Mouse (Mus musculus): ENCODE data around the gene Elmo1.

Gene Elmo1

DNA sequence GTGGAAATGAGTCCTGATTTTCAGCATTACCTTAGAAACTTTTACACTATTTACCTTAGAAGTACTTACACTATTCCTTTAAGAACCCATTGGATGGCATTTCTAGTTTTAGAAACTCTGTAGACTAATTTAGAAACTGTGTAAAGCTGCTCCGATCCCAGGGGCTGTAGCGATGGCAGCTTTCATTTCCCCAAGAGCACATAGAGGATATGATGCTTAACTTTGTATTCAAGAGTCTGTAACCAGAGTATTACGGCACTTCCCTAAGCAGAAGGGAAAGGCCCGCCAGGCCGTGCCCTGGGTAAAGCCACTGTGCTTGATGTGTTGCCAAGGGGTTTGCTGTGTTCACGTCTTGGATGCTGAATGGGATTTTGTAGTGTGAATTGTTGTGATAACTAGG, 222.9 kb downstream of the Elmo1 start:
- DNase-seq (ENCODE audit: low read depth, low spot score) = no peak

DNA sequence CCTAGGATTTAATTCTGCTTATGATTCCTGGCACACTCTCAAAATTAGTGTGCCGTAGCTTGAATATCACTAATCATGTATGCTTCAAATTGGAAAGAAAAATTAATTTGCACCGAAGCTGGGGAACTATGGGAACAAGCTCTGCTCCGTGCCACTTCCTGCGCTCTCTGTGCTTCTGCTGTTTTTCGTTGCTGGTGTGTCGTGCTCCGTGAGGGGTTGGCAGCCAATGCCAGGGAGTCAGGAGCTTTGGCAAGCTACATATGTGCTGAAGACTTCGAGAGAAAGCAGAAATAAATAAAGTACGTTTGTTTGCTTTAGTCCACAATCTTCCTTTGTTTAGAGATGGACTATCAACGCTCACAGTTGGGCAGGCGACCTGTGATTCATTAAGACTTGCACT, 225.7 kb downstream of the Elmo1 start:
- no peak for DNase-seq (ENCODE audit: low read depth, low spot score)

DNA sequence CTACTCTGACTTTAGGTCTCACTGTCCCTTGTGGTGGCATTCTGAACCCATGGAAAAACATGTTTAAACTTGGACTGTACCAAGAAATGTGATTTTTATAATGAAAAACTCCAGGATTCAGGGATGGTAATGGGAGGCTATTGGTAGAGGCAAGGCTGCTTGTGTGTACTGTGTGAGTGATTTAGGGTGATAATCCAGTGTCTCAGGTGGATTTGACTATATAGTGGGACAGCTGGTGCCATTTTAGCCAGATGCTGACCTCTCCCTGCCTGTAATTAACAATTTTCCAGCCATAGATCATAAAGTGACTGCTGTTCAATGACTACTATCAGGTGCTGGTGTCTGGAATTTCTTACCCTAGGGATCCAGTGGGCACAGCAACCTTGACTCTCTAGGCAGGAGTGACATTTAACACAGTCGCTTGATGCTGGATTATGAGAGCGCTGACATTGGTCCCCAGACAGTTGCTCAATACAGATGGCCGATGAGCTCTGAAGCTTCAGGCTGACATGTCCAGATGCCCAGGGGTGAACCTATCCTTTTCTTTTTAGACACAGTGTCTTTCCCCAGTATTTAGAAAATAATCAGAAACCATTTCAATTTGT, 228.3 kb downstream of the Elmo1 start:
- no peak for DNase-seq (ENCODE audit: low read depth, low spot score)

DNA sequence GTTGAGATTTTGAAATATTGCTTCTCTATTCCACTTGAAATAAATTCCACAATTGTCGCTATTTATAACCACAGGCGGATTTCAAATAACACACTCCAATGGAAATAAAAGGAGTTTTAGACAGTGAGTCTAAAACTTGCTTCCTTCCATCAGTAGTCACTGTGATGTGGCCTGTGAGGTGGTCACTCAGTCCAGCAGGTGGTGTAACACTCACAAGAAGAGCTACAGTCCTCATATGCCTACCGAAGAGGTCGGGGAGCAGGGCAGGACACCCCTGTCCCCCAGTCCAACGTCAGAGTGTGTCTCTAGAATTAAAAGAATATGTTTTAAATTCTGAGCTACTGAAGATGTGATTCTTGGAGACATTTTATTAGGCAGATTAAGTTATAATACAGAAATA, 229.8 kb downstream of the Elmo1 start:
- DNase-seq (ENCODE audit: low read depth, low spot score) = no peak

DNA sequence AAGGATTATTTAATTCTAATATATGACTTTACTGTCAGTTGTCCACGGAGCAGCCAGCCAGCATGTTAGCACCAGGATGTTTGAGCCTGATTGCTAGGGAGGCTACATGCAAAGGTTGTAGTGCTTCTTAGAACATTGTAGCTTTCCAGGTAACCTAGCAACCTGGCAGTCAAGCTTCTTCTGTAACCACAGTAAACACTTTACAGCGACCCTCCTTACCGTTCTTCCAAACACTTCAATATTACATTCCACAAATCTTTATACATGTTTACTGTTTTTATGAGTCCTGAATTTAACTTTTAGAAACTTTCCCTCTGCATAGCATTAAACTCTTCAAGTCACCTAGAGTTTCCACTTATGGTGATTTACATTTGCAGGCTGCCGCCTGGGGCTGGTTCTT, 233.1 kb downstream of the Elmo1 start:
- no peak for DNase-seq (ENCODE audit: low read depth, low spot score)

DNA sequence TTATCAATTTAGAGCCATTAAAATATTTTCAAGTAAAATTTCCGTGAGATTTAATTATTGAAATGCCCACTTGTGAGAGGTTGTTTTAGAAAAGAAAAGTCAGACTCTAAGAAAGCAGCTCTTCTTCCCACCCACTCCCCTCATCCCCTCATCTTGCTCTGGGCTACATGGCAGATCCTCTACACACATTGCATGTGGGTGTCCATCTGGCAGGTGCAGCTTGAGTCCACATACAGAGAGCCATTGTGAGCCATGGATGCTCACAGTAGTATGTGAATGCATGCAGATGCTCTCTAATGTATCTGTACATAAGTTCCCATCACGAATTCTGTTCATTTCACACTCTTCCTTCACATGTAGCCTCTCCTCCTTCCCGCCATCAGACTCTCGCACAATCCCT, 236.7 kb downstream of the Elmo1 start:
- no peak for DNase-seq (ENCODE audit: low read depth, low spot score)

DNA sequence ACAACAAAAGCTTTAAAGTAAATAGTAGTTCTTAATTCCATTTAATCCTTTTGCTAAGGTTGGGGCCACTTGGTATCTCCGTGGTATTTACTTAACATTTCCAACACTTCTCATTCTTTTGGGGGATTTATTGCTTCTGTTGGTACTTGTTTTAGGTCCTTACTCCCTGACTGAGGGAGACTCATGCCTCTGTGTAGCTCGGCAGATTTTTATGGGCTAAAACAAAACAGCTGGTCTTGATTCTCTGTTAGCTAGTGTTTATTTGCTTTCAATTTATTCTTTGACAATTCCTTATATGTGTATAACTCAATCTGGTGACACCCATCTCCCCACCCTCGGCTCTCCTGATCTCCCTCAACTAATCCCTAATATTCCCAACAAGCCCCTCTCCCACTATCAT, 237.6 kb downstream of the Elmo1 start:
- no peak for DNase-seq (ENCODE audit: low read depth, low spot score)

DNA sequence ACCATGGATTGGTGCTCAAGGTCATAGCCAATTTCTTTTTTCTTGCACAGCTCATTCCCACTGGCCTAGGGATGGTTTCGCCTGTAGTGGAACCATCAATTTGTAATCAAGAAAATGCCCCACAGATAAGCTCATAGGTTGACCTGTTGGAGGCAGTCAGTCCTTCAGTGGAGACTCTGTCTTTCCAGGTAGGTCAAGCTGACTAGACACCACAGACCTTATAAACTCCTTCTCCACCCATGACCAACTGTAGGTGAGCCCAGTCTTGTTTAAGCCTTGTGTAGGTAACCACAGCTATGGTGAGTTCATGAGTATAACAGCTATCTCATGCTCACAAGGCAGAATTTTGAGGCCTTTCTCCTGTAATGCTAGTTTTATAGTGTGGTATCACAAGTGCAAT, 238.3 kb downstream of the Elmo1 start:
- DNase-seq (ENCODE audit: low read depth, low spot score) = no peak

DNA sequence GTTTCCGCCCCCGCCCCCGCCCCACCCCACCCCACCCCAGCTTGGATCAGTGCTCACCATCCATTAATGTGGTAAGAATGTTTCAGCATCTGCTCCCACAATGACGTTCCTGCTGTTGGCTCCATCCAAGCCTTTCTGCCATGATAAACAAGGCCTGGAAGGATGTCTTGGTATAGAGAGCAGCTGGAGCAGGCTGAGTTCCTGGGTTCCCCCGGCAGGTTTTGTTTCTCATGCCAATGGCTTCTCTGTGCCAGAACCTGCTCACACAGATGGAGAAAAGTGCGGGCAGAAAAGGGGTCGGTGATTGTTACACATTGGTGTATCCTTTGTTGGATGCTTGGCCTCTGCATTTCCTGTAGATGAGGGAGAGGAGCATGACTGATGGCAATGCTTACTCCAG, 240.6 kb downstream of the Elmo1 start:
- DNase-seq (ENCODE audit: low read depth, low spot score) = no peak

DNA sequence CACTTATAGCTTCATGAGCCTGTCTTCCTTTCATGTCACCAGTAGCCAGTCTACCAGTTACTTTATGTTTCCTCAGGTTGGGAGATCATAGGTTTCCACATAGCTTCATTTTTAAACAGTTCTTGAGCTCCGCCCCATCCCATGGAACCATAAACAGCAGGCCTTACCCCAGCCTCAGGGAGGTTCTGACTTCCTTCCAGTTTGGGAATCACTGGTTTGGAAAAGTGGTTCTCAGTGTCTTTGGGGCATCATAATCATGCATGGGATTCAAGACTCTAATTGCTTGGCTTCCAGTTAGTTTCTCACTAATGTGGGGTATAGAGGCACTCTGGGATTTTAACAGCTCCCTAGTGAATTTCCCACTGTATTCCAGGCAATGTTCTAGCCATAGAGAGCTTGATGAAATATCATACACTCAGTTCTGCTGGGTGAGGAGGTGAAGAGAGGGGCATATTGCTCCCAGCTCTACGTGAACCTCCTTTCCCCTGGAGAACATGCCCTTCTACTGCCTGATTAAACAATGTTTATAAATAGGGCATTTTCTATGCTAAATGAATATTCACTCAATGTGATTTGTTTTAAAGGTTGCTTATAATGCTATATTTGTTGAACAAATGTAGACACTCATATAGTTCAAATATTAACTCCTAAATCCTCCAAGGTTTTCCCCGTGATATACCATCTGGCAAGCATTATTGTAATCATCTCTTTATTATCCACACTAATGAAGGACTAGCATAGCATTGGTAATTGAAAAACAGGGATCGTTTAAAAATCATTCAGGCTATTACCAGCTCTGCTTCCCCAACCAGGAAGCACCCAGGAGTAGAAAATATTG, 244.9 kb downstream of the Elmo1 start:
- no peak for DNase-seq (ENCODE audit: low read depth, low spot score)

DNA sequence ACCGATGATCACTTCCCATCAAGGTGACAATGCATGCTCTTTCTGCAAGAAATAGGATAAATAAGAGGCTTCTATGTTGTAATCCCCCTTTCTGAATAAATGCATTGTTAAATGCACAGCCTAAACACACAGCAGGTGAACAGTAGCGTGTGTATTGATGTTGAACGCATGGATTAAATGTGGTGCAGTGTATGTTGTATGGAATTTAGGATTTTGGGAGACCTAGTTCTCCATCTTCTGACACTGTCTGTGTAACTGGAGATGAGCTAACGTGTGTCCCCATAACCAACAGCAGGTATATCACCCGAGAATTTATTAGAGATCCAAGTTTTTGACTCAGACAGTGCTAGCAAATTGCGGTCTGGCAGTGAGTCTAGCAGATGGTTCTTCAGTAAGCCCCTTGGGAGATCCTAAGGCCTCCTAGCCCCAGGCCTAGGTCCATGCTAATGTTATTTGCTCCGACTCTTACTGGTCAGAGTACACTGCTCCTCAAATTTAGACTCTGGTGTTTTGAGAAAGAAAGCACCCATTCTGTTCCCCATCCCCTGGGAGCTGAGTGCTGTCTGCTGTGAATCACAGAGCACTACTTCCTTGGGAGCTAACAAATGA, 245.6 kb downstream of the Elmo1 start:
- DNase-seq (ENCODE audit: low read depth, low spot score) = no peak

DNA sequence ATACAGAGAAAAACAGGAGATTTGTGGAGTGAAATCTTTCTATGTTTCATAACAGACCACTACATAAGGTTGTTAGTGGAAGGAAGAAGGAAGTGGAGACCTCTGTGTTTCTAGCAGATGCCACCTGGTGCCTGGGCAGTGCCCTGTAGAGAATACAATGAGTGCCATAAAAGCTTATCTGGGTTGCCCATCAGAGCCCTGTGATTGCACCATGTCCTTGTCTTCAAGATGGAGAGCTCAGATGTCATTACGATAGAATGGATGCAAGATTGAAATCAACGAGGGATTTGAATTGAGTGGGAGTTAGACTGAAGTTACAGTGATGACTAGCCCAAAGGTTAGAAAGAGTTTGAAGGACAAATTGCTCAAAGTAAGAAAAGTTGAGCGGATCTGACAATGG, 252.5 kb downstream of the Elmo1 start:
- DNase-seq (ENCODE audit: low read depth, low spot score) = no peak

DNA sequence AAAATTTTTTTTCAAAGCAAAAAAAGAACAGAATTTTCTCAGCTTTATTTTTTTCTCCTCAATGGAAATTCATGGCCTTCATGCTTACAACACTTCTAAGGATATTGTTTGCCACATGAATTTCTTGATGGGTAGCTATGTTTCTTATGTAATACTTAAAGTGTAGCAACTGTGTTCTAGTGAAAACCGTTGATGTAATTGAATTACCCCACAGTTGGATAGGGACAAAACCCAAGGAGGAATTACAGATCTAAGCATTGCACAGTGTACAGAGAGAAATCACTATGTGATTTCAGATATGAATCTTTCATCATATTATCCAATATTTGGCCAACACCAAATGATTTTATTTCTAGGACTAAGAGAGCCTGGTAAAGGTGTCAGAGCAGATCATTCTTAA, 259.4 kb downstream of the Elmo1 start:
- DNase-seq (ENCODE audit: low read depth, low spot score) = no peak

DNA sequence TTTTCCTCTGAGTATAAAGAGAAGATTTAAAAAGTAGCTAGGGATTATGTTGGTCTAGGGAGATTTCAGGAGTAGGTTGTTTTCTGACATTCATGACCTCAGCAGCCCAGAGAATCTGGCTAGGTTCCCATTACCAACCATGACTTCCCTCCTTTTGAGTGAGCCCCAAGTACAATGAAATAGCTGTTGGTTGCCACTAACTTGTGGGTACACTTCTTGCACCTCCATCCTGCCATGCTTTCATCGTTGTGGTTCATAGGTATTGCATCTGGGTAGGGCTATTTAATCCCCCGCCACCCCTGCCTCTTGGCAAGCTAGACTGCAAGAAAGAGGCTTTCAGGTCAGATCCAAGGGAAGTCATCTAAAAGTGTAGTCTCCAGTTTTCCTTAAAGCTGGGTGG, 262.2 kb downstream of the Elmo1 start:
- DNase-seq (ENCODE audit: low read depth, low spot score) = no peak

DNA sequence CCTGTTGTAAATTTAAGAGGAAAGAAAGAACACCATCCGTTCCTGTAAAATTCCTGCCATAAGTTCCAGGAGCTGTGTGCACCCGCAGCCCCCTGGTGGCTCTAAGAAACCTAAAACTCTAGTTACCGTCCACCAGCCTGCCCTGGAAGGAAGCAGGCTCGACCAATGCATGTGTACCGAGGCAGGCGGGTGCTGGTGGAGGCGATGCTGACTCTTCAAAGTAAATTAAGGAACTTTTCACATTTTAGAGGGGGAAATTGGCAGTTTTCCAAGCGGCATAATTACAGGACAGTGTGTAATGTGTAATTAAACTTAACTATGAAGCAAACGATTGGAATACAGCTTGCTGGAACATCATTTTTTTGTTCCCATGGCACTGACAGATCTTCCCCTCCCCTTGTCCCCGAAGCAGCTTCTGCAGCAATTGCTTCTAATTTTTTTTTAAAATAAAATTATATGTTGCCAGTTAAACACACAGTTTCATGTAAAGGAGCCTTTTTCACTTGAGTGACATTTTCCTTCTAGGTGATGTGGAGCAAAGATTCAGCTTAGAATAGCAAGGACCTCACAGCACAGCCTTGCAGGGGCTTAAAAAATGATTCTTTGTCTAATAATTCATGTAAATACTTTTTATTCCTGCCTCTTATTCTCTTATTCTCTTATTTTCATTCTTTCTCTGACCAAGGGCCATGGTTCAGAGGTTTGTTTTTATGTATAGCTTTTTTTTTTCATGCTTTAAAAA, 263.6 kb downstream of the Elmo1 start:
- no peak for DNase-seq (ENCODE audit: low read depth, low spot score)

DNA sequence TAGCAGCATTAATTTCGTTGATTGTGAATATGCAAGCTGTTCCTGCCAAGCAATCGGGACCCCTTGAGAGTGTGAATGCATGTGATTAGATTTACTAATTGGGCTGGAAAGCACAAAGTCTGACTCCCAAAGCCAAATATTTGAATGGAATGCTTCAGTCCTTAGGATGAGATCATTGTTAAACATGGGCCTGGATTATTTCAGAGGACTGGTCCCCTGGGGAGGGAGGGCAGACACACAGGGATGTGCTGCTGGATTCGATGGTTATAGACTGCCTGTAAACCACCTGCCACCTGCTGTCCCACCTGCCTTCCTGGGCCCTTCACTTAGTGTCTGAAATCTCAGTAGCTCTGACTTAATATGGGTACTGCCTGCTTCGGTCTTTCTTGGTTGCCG, 264.2 kb downstream of the Elmo1 start:
- no peak for DNase-seq (ENCODE audit: low read depth, low spot score)

DNA sequence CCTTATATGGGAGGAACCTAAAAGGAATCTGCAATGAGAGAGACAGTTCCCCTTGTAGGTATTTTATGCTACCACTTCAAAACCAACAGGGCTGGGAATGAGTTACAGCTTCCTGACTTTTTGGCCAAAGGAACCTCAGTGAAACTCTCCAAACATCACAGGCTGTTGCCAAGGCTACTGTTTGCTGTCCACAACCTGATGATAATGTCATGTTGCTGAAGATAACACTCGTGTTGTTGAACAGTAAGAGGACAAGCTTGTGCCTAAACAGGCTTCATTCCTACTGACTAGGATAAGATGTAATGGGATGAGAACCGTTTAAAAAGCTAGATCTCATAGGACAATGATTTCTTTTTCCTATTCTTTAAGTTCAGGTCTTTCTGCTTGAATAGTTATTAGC, 272.1 kb downstream of the Elmo1 start:
- no peak for DNase-seq (ENCODE audit: low read depth, low spot score)

DNA sequence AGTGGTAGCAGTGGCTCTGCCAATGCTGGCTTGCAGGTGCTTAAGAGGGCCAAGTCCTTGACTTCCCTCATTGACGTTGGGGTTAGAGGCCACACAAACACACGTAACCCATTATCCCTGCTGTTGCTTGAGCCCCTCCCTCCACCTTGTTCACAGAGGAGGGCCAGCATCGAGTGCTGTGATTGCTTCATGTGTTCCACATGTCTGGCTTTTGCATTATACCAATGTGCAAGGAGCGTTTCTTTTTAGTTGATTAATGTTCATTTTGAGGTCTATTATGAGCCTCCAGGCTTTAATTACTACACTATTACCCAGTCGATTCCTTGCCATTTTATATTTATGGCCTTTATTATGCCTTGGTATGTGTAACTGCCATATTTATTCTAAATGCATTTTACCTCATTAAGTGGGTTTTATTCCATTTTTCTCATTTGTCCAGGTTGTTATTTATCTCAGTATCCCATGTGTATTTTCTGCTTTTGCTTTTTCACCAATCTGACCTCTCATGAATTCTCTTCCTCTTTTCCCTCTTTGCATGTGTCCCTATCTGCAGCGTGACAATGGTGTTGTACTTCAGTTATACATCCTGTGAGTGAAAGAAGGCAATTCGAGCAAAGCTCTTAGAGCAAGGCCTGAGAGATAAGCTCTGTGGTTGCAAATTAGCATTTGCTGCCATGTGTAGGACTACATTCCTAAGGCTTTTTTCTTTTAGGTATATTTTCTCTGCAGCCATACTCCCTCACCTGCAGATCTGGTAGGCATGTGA, 275.6 kb downstream of the Elmo1 start:
- DNase-seq (ENCODE audit: low read depth, low spot score) = no peak

DNA sequence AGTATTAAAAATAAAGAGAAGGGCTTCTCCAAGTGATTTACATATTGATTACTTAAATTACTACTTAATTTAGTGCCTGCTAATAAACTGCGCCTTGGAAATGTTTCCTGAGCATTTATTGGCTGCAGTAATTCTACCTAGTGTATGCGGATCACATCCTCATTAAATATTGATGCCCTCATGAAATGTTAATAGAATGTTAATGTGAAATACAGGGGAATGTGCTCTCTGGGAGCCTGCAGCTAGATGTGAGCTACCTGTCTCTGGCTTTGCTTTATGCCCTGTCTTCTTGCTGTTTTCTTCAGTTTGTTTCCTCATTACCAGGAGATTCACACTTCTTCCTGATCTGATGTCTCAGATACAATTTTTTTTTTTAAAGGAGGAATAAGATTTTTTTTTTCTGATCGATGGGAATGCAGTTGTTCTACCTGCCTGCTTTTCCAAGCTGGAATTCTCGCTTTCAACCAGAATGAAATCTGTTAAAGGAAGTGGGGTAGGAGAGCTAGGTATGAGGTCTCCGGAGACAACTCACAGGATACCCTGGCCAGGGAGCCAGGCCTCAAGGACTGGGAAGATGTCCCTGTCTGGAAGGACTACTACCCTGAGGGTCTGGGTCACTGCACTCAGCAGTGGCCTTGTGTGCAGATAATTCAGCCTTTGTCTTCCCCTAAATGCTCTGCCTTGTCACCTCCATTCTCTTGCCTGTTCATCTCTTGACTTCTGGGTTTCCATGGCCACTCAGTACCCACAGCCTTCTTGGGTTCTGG, 279.8 kb downstream of the Elmo1 start:
- DNase-seq (ENCODE audit: low read depth, low spot score) = no peak

DNA sequence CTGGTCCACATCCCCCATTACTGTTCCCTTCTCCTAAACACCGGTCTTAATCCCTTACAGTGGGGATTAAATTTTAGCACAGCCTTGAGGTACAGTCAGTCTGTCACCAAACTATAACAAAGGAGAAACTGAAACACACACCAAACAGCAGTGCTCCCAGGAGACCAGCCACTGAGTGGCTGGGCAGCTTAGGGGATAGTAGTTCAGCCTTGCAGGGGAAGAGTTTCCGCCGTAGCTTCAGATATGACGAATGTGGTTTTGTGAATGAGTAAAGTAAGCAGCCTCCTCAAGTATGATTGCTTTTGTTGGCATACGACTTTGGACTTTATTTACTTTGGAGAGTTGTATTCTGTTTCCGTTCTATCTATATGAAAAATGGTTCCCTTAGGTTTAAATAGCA, 281.1 kb downstream of the Elmo1 start:
- no peak for DNase-seq (ENCODE audit: low read depth, low spot score)

DNA sequence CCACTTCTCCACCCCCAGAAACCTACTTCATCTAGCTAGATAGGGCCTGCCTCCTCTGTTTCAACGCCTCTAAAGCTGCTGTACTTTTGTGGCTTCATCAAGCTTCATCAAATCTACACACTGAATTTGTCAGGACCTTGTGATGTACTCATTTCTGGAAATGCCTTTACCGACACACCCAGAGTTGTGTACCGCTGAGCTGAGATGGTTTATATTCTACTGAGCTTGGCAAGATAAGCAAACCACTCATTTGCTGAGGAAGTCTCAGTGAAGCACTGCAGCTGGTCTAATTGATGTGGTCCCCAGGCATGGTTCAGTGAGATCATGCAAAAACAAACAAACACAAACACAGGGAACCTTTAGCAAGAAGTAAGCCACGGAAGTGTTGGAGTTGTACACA, 281.9 kb downstream of the Elmo1 start:
- no peak for DNase-seq (ENCODE audit: low read depth, low spot score)

Data from skeletal muscle tissue, adult 2 months (tissue).